Mouse (Mus musculus) olfactory bulb, adult 2 months (tissue): ENCODE results near the gene Cope.

Experiments used
- CTCF ChIP-seq: fragments of 200-500 bp; IDR thresholded peaks from 2 replicates; pipeline ENCODE4 v1.5.1; 2012; ENCODE audit warnings: low read depth, mild to moderate bottlenecking, low read length, moderate library complexity; ENCODE audit not compliant: insufficient read depth
- POLR2A ChIP-seq: fragments of 200-500 bp; IDR thresholded peaks from 2 replicates; pipeline ENCODE4 v1.6.1; 2012; ENCODE audit warnings: mild to moderate bottlenecking, low read depth, low read length, moderate library complexity; ENCODE audit not compliant: insufficient read depth

DNA sequence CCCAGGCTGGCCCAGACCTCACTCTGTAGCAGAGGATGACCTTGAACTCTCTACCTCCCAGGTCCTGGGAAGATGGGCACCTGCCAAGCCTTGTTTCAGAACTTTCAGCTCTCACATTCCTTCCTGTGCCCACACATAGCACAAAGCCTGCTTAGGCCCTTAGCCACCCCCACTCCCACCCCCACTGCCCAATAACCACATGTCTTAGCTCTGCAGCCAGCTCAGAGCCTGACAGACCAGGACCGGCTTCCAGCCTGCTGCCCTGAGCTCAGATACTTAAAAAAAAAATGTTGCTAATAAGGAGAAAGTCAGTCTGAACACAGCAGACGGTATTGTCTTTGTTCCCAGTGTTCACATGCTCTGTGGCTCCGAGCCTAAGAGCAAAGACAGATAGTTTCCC, 21.3 kb upstream of the Cope start:
- TF ChIP-seq POLR2A: no peak
- no peak for TF ChIP-seq CTCF
